Mouse (Mus musculus): ENCODE results near the gene Ifnlr1.

- TF ChIP-seq FOSL1 (IDR thresholded peaks at IDR 0.05; ENCODE audit: insufficient read depth, low read length, poor library complexity, severe bottlenecking) (no peak), MAX (IDR thresholded peaks at IDR 0.05) (no peak)
Observed at GRCm38 (mm10) chr4:135727817-135728216, 41.7 kb downstream of the Ifnlr1 start, which contains the start of gene Il22ra1.

All from C2C12 (cell line).